Mouse (Mus musculus) c-Kit-negative CD71-positive TER-119-positive erythroid progenitor cells, embryonic 14.5 days (primary cell): ENCODE data around the gene Gm17359.

Source experiments
- DNase-seq: peaks from one replicate; pipeline ENCODE4 v3.0.0-alpha.2; 2013; ENCODE audit warnings: low read depth, low spot score

Gm17359 gene

GRCm38 (mm10) chr3:79336044-79336766, at the start of gene Gm17359:
Gene Gm17359 (plus strand): TSS chr3:79336661.
- no peak for DNase-seq

GRCm38 (mm10) chr3:79287108-79287576, 49.3 kb upstream of the Gm17359 start:
- peak; percentile 46 for DNase-seq

- DNase-seq, result no peak
These were observed 48.6 kb upstream of the Gm17359 start for GRCm38 (mm10) chr3:79287699-79288458.

- no peak for DNase-seq
These were observed 47.4 kb upstream of the Gm17359 start for GRCm38 (mm10) chr3:79289050-79289449.

DNA sequence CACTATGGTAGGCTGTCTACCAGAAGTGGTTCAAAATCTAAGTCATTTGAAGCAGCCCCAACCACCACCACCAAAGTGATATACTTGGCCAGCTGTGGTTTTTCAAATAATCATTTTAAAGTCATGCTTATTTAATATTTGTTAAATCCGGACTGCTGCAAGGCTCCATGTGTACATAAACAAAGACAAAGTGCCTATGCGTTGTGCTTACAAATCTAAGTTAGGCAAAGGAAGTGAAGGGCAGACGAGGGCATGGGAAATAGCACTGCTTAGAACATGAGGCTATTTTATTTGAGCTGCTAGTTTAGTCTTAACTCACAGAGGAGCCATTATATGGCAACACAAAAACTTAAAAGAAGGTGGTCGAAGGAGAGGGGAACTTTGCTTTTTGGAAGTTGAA, 43.4 kb upstream of the Gm17359 start:
- DNase-seq, result no peak

- DNase-seq, result no peak
These were observed 41.8 kb upstream of the Gm17359 start for GRCm38 (mm10) chr3:79294701-79295100.

GRCm38 (mm10) chr3:79296049-79296448, 40.4 kb upstream of the Gm17359 start:
- no peak for DNase-seq

GRCm38 (mm10) chr3:79296586-79296985, 39.9 kb upstream of the Gm17359 start:
- DNase-seq, result no peak

- DNase-seq, result no peak
These were observed 39.2 kb upstream of the Gm17359 start for GRCm38 (mm10) chr3:79297281-79297680.

DNA sequence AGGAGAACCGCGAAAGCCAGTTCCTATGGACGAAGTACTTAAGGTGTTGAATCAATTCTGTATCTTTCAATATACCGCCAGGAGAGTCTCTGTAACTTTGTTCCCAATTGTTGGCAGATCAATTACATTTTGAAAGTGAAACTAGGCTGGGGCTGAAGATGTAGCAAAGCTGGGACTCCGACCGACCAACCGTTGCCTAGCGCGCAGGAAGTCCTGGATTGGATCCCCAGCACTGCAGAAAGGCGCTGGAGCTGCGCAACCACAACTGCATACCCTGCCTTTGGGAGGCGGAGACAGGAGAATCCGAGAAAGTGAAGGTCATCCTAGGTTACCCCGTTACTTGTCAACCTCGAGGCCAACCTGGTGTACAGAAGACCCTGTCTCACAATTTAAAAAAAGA, 37.1 kb upstream of the Gm17359 start:
- DNase-seq, result no peak

- DNase-seq, result no peak
These were observed 27.9 kb upstream of the Gm17359 start for GRCm38 (mm10) chr3:79308605-79309004.

DNA sequence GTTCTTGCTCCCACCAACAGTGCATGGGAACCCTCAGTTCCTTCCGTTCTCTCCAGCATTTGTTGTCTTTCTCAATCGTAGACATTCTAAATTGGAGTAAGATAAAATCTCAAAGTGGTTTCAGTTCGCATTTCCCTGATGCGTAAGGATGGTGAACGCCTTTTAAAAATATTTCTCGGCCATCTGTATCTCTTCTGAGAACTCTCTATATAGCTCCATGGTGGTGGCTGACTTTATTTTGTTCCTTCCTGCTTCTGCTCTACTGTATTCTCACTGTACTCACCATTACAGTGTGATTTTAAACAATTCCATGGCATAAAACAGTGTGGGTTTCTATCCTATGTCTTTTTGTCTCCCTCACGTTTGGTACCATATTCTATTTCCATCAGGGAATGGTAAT, 26.3 kb upstream of the Gm17359 start:
- DNase-seq, result no peak

GRCm38 (mm10) chr3:79311895-79312294, 24.6 kb upstream of the Gm17359 start:
- DNase-seq, result no peak

DNA sequence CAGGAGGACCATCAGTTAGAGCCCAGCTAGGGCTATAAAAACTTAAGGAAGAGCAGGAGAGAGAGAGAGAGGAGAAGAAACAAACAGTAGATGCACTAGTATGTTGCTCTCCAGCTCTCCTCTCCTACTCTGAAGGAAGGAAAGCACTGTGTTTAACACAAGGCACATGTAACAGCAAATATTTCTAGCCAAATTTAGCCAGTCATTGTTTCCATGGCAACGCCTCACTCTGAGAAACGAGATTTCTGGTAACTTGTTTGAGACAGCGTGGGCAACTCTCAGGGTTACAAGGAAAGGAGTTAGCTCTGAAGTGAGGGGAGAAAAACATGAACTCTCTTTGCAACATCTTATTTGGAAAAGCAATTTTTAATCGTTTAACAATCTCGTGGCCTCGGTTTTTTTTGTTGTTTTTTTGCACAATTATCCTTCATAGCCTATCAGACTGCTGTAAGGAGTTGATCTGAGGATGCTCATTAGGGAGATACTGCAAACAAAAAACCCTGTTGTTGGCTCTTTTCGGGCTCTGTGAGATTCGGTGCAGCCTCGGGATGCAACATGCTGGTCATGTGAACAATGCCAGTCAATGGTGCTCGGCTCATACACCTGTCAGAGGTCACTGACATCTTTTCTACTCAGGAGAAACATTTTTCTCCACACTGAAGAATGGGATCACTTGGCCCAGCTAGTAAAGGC, 22.3 kb upstream of the Gm17359 start:
- no peak for DNase-seq

DNA sequence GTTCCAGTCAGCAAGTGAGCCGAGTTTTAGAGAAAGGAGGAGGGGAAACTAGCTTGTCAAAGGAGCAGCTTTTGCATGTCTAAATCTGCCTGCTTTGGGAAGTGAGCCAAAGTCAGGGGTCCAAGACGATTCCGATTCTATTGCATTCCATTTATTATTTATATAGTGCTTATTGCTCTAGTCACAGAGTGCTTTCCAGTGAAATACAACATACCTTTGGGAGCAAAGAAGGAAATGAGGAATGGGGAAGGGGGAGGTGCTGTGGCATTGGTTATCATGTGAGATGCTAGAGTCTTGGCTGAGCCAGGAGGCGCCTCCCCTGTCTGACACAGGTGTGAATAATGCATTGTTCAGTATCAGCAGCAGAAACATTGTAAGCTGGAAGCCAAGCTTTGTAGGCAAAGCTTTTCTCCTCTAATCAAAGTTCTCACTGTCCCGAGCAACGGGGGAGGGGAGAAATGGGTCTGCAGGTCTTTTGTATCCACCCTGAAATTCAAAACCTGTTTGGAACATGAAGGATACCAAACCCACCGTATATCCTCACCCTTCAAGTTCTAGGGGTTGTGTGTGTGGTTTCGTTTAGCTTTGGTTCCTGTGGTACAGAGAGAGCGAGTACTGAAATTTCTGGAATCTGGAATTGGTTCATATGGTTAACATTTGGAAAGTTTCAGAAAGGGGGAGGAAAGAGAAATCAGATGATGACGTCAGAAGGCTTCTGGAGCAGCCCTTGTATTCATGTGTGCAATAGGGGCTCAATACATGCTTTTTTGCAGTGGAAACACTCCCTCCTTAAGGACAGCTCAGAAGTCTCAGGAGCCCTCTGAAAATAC, 11.5 kb upstream of the Gm17359 start:
- DNase-seq, result no peak

- DNase-seq, result no peak
These were observed 6.7 kb upstream of the Gm17359 start for GRCm38 (mm10) chr3:79329691-79330315.

DNA sequence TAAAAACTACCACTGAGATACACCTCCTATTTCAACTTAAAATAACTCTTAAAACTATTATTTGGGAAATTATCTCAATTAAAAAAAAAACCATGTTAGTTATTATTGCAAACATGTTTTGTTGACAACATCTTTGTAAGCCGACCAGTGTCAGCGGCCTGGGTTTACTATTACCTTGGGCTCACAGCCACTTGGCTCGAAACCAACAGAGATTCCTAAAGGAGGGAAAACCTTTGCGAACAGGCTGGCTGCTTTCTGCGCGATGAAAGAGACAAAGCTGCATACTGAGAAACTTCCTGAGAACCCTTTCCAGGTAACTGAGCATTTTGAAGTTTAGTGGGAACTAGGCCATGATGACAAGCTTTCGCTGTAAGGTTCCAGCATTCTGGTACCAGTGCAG, 3.4 kb upstream of the Gm17359 start:
- no peak for DNase-seq

GRCm38 (mm10) chr3:79333643-79334200, 2.7 kb upstream of the Gm17359 start:
- DNase-seq, result no peak

- DNase-seq, result no peak
These were observed 4.3 kb downstream of the Gm17359 start for GRCm38 (mm10) chr3:79340737-79341136.

DNA sequence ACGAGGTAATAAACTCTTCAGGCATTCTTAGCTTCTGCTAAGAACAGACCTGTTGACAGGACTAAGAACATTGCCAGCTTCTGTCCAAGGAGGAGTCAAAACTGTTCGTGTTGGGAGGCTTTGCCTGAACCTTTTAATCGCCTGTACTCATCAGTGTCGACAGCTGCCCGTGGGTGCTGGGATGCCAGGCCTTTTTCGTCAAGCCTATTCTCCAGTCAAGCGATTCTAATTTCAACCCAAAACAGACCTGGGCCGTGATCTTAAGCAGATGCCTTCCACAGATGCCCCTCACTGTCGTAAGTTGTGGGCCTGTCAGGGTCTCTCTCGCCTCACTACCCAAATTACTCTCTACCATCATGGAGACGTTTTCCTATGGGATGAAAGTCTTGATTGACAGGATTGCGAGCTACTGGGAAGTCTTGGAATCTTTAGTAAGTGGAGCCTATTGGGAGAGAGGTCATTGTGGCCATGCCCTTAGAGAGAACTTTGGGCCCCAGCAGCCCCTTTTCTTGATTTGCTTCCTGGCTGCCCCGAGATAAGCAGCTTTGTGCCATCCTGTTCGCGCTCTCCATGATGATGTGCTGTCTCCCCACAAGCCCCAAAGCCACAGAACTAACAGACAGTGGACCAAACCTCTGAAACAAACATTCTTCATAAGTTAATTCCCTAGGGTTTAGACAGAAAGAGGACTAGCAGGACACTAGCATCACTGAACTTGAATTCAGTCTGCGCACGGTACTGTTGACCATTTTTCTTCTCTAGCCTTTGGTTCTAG, 6.7 kb downstream of the Gm17359 start:
- DNase-seq, result no peak
